Mouse (Mus musculus): ENCODE measurements around the gene Smco2. TPM values are rescaled to one million over a fixed set of nuclear protein-coding genes. Genes with fewer than 3 reads are reported as not detected.

The Smco2 gene
- polyA plus RNA-seq, 1 experiment from 2014 or later, result not detected

DNA sequence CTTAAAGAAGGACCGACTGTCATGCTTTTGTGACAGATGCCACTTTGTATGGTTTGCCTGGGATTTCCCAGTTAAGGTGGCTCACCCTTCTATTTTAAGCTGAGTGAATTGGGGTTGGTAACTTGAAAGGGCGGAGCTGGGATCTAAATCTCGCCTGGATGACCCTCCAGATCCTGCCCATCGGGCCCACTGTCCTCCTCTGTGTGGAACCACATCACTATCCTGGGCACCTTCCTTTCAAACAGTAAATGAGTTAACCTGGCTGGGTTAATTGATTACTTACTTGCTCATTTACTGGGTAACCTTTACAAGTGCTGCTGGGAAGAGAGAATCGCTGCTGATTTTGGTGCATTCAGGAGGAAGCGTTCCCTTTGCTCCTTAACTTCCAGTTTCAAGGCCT lies 68.4 kb downstream of the Smco2 start:
- ATAC-seq (no peak), DNase-seq (ENCODE audit: low read depth, low spot score) (no peak)
- H3K27me3 ChIP-seq, result no peaks in the 10 kb centered on the region
- no peak for TF ChIP-seq CTCF (IDR thresholded peaks at IDR 0.05)
- in situ Hi-C loops (cut with MboI; ENCODE audit: low pct_unique_long_range_greater_than_20kb), result no loop called here
- ChIA-PET CTCF (interaction anchor here (1.4 to 2.0 kb wide), 4 partner anchors 16 to 25 kb away, joined by 3 to 6 read pairs (median 4); no protein-coding TSS in a partner anchor), POLR2A (interaction anchor here (1.2 kb wide), 2 partner anchors 8 to 12 kb away, joined by 3 read pairs; no protein-coding TSS in a partner anchor)

Other genes with a start within 250 kb of the Smco2 start
- gene Med21, start 207.6 kb upstream of the Smco2 start, polyA plus RNA-seq (2021), result 99.0 TPM
- gene Tm7sf3, start 207.3 kb upstream of the Smco2 start, polyA plus RNA-seq (2021), result 54.8 TPM
- gene Stk38l, start 125.1 kb upstream of the Smco2 start, polyA plus RNA-seq (2021), result 17.3 TPM
- 8.1 TPM for gene Arntl2, start 54.0 kb upstream of the Smco2 start, polyA plus RNA-seq (2021)
- gene Ppfibp1, start 38.4 kb downstream of the Smco2 start, polyA plus RNA-seq (2021), result 138 TPM
- gene 1700034J05Rik, start 104.3 kb downstream of the Smco2 start, polyA plus RNA-seq (2021), result not detected
- 2.4 TPM for gene Rep15, start 182.5 kb downstream of the Smco2 start, polyA plus RNA-seq (2021)
- 109 TPM for gene Mrps35, start 192.7 kb downstream of the Smco2 start, polyA plus RNA-seq (2021)
- gene Mansc4, start 236.9 kb downstream of the Smco2 start, polyA plus RNA-seq (2021), result 0.63 TPM
- 9.8 TPM for gene Klhl42, start 241.3 kb downstream of the Smco2 start, polyA plus RNA-seq (2021)